Mouse (Mus musculus): ENCODE data around the gene Utp4. TPM values are rescaled to one million over a fixed set of nuclear protein-coding genes. Genes with fewer than 3 reads are reported as not detected.
A peak's percentile ranks its signal among the peaks of the same experiment; 100 is the strongest.

The Utp4 gene
- polyA plus RNA-seq, 1 experiment from 2014 or later: 59.2 TPM

- peak; percentile 90 for DNase-seq (ENCODE audit: low spot score)
- Histone ChIP-seq H3K36me3 (ENCODE audit: insufficient read depth, low read length) (no peaks in the 10 kb centered on the region), H3K4me1 (replicated peaks; ENCODE audit: insufficient read depth, low read length) (peaks cover 8% of the 10 kb centered on the region), H3K9ac (ENCODE audit: low read depth, low read length) (no peak overlapping the region), H3K27ac (peak overlapping the region; percentile 20), H3K27me3 (ENCODE audit: insufficient read depth, low read length) (no peaks in the 10 kb centered on the region), H3K4me3 (replicated peaks; ENCODE audit: low read depth, low read length) (no peak overlapping the region), H3K4me2 (ENCODE audit: low read length) (no peak overlapping the region), H3K9me3 (replicated peaks; ENCODE audit: low read length) (no peaks in the 10 kb centered on the region)
- 33% methylated on average over 6 of the region's 6 CpGs for WGBS
- ATAC-seq (replicated peaks; ENCODE audit: low FRiP score, low read depth): no peak
- no peak for TF ChIP-seq CTCF (IDR thresholded peaks at IDR 0.05; ENCODE audit: low read depth)
These were observed 35.9 kb downstream of the Utp4 start for GRCm38 (mm10) chr8:106929155-106929913.

- no peak for ATAC-seq (replicated peaks; ENCODE audit: low FRiP score, low read depth)
- Histone ChIP-seq H3K36me3 (ENCODE audit: insufficient read depth, low read length) (no peaks in the 10 kb centered on the region), H3K27ac (peak overlapping the region; percentile 11; the same call in 1 of the 2 replicates), H3K9me3 (replicated peaks; ENCODE audit: low read length) (no peaks in the 10 kb centered on the region), H3K4me3 (replicated peaks; ENCODE audit: low read depth, low read length) (no peak overlapping the region), H3K9ac (ENCODE audit: low read depth, low read length) (no peak overlapping the region), H3K4me1 (replicated peaks; ENCODE audit: insufficient read depth, low read length) (peaks cover 8% of the 10 kb centered on the region), H3K27me3 (ENCODE audit: insufficient read depth, low read length) (no peaks in the 10 kb centered on the region), H3K4me2 (ENCODE audit: low read length) (no peak overlapping the region)
- 60% methylated on average over 5 of the region's 5 CpGs for WGBS
- DNase-seq (ENCODE audit: low spot score): no peak
- TF ChIP-seq CTCF (IDR thresholded peaks at IDR 0.05; ENCODE audit: low read depth): no peak
These were observed 36.5 kb downstream of the Utp4 start for GRCm38 (mm10) chr8:106929921-106930320.

- 6% methylated on average over 22 of the region's 22 CpGs for WGBS
- Histone ChIP-seq H3K4me3 (replicated peaks; ENCODE audit: low read depth, low read length) (peak overlapping the region; percentile 17), H3K4me1 (replicated peaks; ENCODE audit: insufficient read depth, low read length) (peaks cover 8% of the 10 kb centered on the region), H3K4me2 (ENCODE audit: low read length) (peak overlapping the region; percentile 53), H3K36me3 (ENCODE audit: insufficient read depth, low read length) (no peaks in the 10 kb centered on the region), H3K9ac (ENCODE audit: low read depth, low read length) (peak overlapping the region; percentile 44; the same call in 1 of the 2 replicates), H3K9me3 (replicated peaks; ENCODE audit: low read length) (no peaks in the 10 kb centered on the region), H3K27ac (0 out of 2 replicates have a peak overlapping the region, but pooled peaks have one; percentile 25), H3K27me3 (ENCODE audit: insufficient read depth, low read length) (no peaks in the 10 kb centered on the region)
- ATAC-seq (replicated peaks; ENCODE audit: low FRiP score, low read depth): no peak
- TF ChIP-seq CTCF (IDR thresholded peaks at IDR 0.05; ENCODE audit: low read depth): peak; percentile 26; the same call in 1 of the 2 replicates
- peak; percentile 61 for DNase-seq (ENCODE audit: low spot score)
These were observed 39.1 kb downstream of the Utp4 start for GRCm38 (mm10) chr8:106932376-106933065.

GRCm38 (mm10) chr8:106933506-106934143 lies 40.2 kb downstream of the Utp4 start:
- whole genome bisulfite sequencing: 84% methylated on average over 4 of the region's 4 CpGs
- Histone ChIP-seq H3K27ac (no peak overlapping the region), H3K9ac (ENCODE audit: low read depth, low read length) (no peak overlapping the region), H3K4me2 (ENCODE audit: low read length) (no peak overlapping the region), H3K9me3 (replicated peaks; ENCODE audit: low read length) (no peaks in the 10 kb centered on the region), H3K27me3 (ENCODE audit: insufficient read depth, low read length) (no peaks in the 10 kb centered on the region), H3K36me3 (ENCODE audit: insufficient read depth, low read length) (no peaks in the 10 kb centered on the region), H3K4me1 (replicated peaks; ENCODE audit: insufficient read depth, low read length) (peaks cover 8% of the 10 kb centered on the region), H3K4me3 (replicated peaks; ENCODE audit: low read depth, low read length) (no peak overlapping the region)
- TF ChIP-seq CTCF (IDR thresholded peaks at IDR 0.05; ENCODE audit: low read depth): no peak
- no peak for ATAC-seq (replicated peaks; ENCODE audit: low FRiP score, low read depth)
- DNase-seq (ENCODE audit: low spot score): no peak

- H3K27ac ChIP-seq: no peak overlapping the region
- H3K27me3 ChIP-seq (ENCODE audit: insufficient read depth, low read length): no peaks in the 10 kb centered on the region
- 75% methylated on average over 16 of the region's 16 CpGs for WGBS
- H3K4me2 ChIP-seq (ENCODE audit: low read length): no peak overlapping the region
- H3K9ac ChIP-seq (ENCODE audit: low read depth, low read length): no peak overlapping the region
- no peak for ATAC-seq (replicated peaks; ENCODE audit: low FRiP score, low read depth)
- no peaks in the 10 kb centered on the region for H3K36me3 ChIP-seq (ENCODE audit: insufficient read depth, low read length)
- no peak overlapping the region for H3K4me3 ChIP-seq (replicated peaks; ENCODE audit: low read depth, low read length)
- peaks cover 8% of the 10 kb centered on the region for H3K4me1 ChIP-seq (replicated peaks; ENCODE audit: insufficient read depth, low read length)
- H3K9me3 ChIP-seq (replicated peaks; ENCODE audit: low read length): no peaks in the 10 kb centered on the region
- DNase-seq (ENCODE audit: low spot score): no peak
- TF ChIP-seq CTCF (IDR thresholded peaks at IDR 0.05; ENCODE audit: low read depth): no peak
These were observed 41.0 kb downstream of the Utp4 start for GRCm38 (mm10) chr8:106934226-106934977.
